8 mouse cellular contexts compared by ENCODE assay signal in the genomic region with DNA sequence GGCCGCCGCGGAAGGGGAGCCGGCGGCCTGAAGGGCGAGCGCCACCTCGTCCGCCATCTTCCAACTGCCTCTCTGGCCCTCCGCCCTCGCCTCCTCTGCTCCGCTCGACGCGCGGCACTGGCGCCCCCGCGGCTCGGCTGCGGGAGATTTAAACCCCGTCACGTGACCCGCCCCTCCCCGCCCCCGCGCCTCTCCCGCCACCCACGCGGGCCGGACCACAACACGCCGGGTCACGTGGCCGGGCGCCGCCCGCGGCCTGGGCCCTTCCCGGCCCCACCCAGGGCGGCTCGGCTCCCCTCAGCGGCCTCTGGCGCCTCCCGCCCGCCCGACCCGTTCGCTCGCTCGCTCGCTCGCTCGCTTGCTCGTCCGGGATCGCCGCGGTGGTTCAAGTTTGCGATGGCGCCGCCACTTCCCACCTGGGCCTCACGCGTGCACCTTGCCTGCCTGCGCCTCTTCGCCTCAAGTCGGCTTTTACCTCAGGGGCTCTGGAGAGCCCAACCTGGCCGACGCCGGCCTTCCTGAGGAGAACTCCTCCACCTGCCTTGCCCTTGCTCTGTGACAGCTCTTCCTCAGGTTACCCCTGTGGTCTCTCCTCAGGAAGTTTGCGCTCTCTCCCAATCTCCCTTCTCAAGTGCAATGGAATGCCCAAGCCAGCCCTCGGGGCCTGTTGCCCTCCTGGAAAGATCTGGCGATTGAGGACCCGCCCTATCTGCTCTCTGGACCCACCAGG. TPM values are rescaled to one million over a fixed set of nuclear protein-coding genes. Genes with fewer than 3 reads are reported as not detected.
DNase-seq lines count a peak whose midpoint lies in the region; ATAC-seq lines count a peak whose summit lies in the region.

No protein-coding gene starts in this region.

- peak; percentile 93 to 97 for DNase-seq in adrenal gland, adult (ENCODE audit: inconsistent age in 2 of 2, low spot score in 1 of 2)
- DNase-seq in embryo, embryonic 10 days (ENCODE audit: low spot score): peak; percentile 92
- DNase-seq in gastrocnemius, postnatal 10 days: peak; percentile 92
- DNase-seq in left cerebral cortex, adult 9 months (ENCODE audit: low spot score in 2 of 2): peak; percentile 28 to 70
- DNase-seq in right cerebral cortex, adult 2 months (ENCODE audit: low spot score in 2 of 2): peak; percentile 73 to 76
- peak; percentile 67 for DNase-seq in urinary bladder, postnatal 10 days (ENCODE audit: low spot score)

- peaks cover 23% of the 10 kb centered on the region for H3K4me1 ChIP-seq in megakaryocyte, embryonic 14.5 days

- peak overlapping the region; percentile 95 for H3K4me3 ChIP-seq in megakaryocyte, embryonic 14.5 days (replicated peaks)

- peaks cover 10% of the 10 kb centered on the region for H3K9me3 ChIP-seq in megakaryocyte, embryonic 14.5 days

- peaks cover 24% of the 10 kb centered on the region for H3K36me3 ChIP-seq in megakaryocyte, embryonic 14.5 days (replicated peaks; ENCODE audit: low read length)

- H3K27me3 ChIP-seq in megakaryocyte, embryonic 14.5 days (replicated peaks): no peaks in the 10 kb centered on the region

- peak; percentile 53 for ATAC-seq in inflammation-experienced regulatory T-cells, adult 6 months

RNA-seq across cellular contexts. Expression of gene Sirt1, which starts 42.4 kb away (rescaled TPM):
- total RNA-seq in gastrocnemius, postnatal 10 days (2021): 1 to 10 TPM; 7.0 to 8.3 TPM
- 10 to 100 TPM in 1 of 3 experiments, 1 to 10 TPM in 2; 7.0 to 10.2 (median 7.8) TPM for polyA plus RNA-seq in inflammation-experienced regulatory T-cells, adult 6 months (2017; shearing (Covaris generic))
- 1.0 TPM in 1 of 2 replicates, not detected in the other for polyA plus RNA-seq in megakaryocyte, embryonic 14.5 days (2012; ENCODE audit: insufficient read depth, low replicate concordance)

RNA-seq across cellular contexts. Expression of gene Dnajc12, which starts 43.2 kb away (rescaled TPM):
- 1 to 10 TPM; 7.3 to 9.3 TPM for total RNA-seq in gastrocnemius, postnatal 10 days (2021)
- 1 to 10 TPM; 4.2 to 8.0 (median 7.7) TPM for polyA plus RNA-seq in inflammation-experienced regulatory T-cells, adult 6 months (2017; shearing (Covaris generic))
- polyA plus RNA-seq in megakaryocyte, embryonic 14.5 days (2012; ENCODE audit: insufficient read depth, low replicate concordance): 1.0 TPM in 1 of 2 replicates, not detected in the other

Comparison
In these comparisons a context has a peak if more than half of its experiments do, and no peak if none do; other contexts are left out.
1. Peak in every context shown above with its lines: DNase-seq, ATAC-seq and H3K4me3 ChIP-seq.